Mouse (Mus musculus) heart, embryonic 16.5 days (tissue): ENCODE data around the gene Ankrd13b. TPM values are rescaled to one million over a fixed set of nuclear protein-coding genes. Genes with fewer than 3 reads are reported as not detected.

Experiments
- ATAC-seq: fragments of 200-750 bp; cut with Nextera tagmentation; replicated peaks from 2 replicates; pipeline ENCODE4 v1.8.0; 2017; ENCODE audit warnings: moderate number of reproducible peaks; ENCODE audit not compliant: insufficient read depth, low FRiP score; ENCODE audit errors: extremely low read depth
- H3K27ac ChIP-seq: fragments of 300-500 bp; sonication (generic); 2 replicates; pipeline ENCODE4 v1.5.1; 2014; ENCODE audit warnings: mild to moderate bottlenecking, low read length, control low read depth, moderate library complexity
- H3K27me3 ChIP-seq: fragments of 300-500 bp; sonication (generic); 2 replicates; pipeline ENCODE4 v1.6.1; 2014; ENCODE audit warnings: low read length, mixed read lengths; ENCODE audit not compliant: control insufficient read depth, insufficient read depth
- H3K36me3 ChIP-seq: fragments of 300-500 bp; sonication (generic); 2 replicates; pipeline ENCODE4 v1.6.1; 2014; ENCODE audit not compliant: control insufficient read depth, insufficient read depth
- H3K4me1 ChIP-seq: fragments of 300-500 bp; sonication (generic); 2 replicates; pipeline ENCODE4 v1.6.1; 2014; ENCODE audit warnings: low read length, mixed read lengths; ENCODE audit not compliant: control insufficient read depth, insufficient read depth
- H3K4me2 ChIP-seq: fragments of 300-500 bp; sonication (generic); 2 replicates; pipeline ENCODE4 v1.6.1; 2014; ENCODE audit warnings: low read depth, mild to moderate bottlenecking, control low read depth, low read length
- H3K4me3 ChIP-seq: fragments of 300-500 bp; sonication (generic); 2 replicates; pipeline ENCODE4 v1.5.1; 2014; ENCODE audit warnings: mild to moderate bottlenecking, control low read depth, low read length
- H3K9ac ChIP-seq: fragments of 300-500 bp; sonication (generic); 2 replicates; pipeline ENCODE4 v1.6.1; 2014; ENCODE audit warnings: low read length, control low read depth
- H3K9me3 ChIP-seq: fragments of 300-500 bp; sonication (generic); replicated peaks from 2 replicates; pipeline ENCODE4 v1.6.1; 2016; ENCODE audit warnings: low read length; ENCODE audit not compliant: control insufficient read depth
- WGBS: fragments of 180-500 bp; shearing (Covaris S2); extraction: QIAGEN DNeasy Blood & Tissue Kit; methylation state at CpG from one replicate; pipeline ENCODE4 v1.1.7; 2014; 5-methylcytosine and 5-hydroxymethylcytosine counted together
- polyA plus RNA-seq: library from polyadenylated mRNA; unstranded; fragments of >200 nt; fragmentation: Nextera tagmentation; extraction: Ambion mirVana; gene quantifications from 2 replicates; pipeline ENCODE4 v1.2.1, GENCODE M21; 2015

Ankrd13b gene
- polyA plus RNA-seq, 1 experiment from 2014 or later = 2.0 TPM

GRCm38 (mm10) chr11:77468397-77468796, 21.1 kb downstream of the Ankrd13b start:
- no peaks in the 10 kb centered on the region for H3K9me3 ChIP-seq
- ATAC-seq = no peak
- H3K4me3 ChIP-seq = no peak overlapping the region
- no peak overlapping the region for H3K4me2 ChIP-seq
- H3K9ac ChIP-seq = no peak overlapping the region
- H3K27me3 ChIP-seq = no peaks in the 10 kb centered on the region; the same call in 1 of the 2 replicates
- 85% methylated on average over 9 of the region's 9 CpGs for WGBS
- H3K4me1 ChIP-seq = peaks cover 32% of the 10 kb centered on the region
- peaks cover 13% of the 10 kb centered on the region for H3K36me3 ChIP-seq
- H3K27ac ChIP-seq = no peak overlapping the region

GRCm38 (mm10) chr11:77467784-77468183, 21.7 kb downstream of the Ankrd13b start:
- Histone ChIP-seq H3K9me3 (no peaks in the 10 kb centered on the region), H3K27ac (no peak overlapping the region), H3K36me3 (peaks cover 13% of the 10 kb centered on the region), H3K4me2 (peak overlapping the region; percentile 25; the same call in 1 of the 2 replicates), H3K4me1 (peaks cover 33% of the 10 kb centered on the region), H3K4me3 (peak overlapping the region; percentile 18; the same call in 1 of the 2 replicates), H3K9ac (peak overlapping the region; percentile 16; the same call in 1 of the 2 replicates), H3K27me3 (no peaks in the 10 kb centered on the region; the same call in 1 of the 2 replicates)
- WGBS = 20% methylated on average over 20 of the region's 20 CpGs
- ATAC-seq = no peak

- H3K4me2 ChIP-seq = peak overlapping the region; percentile 25; the same call in 1 of the 2 replicates
- no peak for ATAC-seq
- WGBS = 13% methylated on average over 25 of the region's 25 CpGs
- H3K9me3 ChIP-seq = no peaks in the 10 kb centered on the region
- H3K27ac ChIP-seq = no peak overlapping the region
- H3K4me1 ChIP-seq = peaks cover 33% of the 10 kb centered on the region
- H3K4me3 ChIP-seq = no peak overlapping the region
- H3K27me3 ChIP-seq = no peaks in the 10 kb centered on the region; the same call in 1 of the 2 replicates
- H3K36me3 ChIP-seq = peaks cover 12% of the 10 kb centered on the region
- no peak overlapping the region for H3K9ac ChIP-seq
These were observed 22.3 kb downstream of the Ankrd13b start for GRCm38 (mm10) chr11:77467157-77467556.

DNA sequence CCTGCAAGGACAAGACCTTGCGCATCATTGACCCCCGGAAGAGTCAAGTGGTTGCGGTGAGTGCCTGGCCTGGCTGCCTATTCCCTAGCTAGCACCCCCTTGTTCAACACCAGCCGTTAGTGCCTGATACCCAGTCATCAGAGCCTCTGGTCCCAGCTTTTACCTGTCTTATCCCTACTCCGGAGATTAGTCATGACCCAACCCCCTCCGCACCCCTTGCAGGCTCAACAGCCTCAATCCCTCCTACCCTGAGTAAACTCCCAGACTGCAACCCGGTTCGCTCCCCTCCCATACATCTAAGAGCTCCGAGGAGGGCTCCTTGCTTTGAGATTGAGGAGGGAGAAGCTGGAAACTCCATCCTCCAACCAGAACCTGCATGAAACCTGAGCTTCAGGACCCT, 22.9 kb downstream of the Ankrd13b start:
- 41% methylated on average over 9 of the region's 9 CpGs for WGBS
- no peaks in the 10 kb centered on the region; the same call in 1 of the 2 replicates for H3K27me3 ChIP-seq
- H3K36me3 ChIP-seq = peaks cover 6% of the 10 kb centered on the region; the same call in 1 of the 2 replicates
- no peak overlapping the region for H3K27ac ChIP-seq
- no peak overlapping the region for H3K4me3 ChIP-seq
- H3K4me2 ChIP-seq = no peak overlapping the region
- peaks cover 36% of the 10 kb centered on the region for H3K4me1 ChIP-seq
- ATAC-seq = no peak
- no peak overlapping the region for H3K9ac ChIP-seq
- H3K9me3 ChIP-seq = no peaks in the 10 kb centered on the region

DNA sequence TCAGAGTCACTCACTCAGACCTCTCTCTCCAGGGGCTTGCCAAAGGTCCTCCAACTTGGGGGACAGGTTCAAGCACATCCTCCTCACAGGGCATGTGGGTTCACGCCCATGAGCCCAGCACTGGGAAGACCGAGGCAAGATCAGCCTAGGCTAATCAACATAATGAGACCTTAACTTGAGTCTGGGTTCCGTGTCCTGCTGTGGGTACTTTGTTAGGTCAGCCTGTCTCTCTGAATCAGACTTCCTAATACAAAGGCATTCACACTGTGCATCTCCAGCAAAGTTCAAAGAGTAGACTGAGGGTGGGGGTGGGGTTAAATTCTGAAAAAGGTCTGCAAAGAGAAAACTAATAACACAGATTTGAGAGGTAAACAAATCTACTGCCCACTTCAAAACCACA, 24.4 kb downstream of the Ankrd13b start:
- no peak for ATAC-seq
- whole genome bisulfite sequencing = 72% methylated on average over 3 of the region's 3 CpGs
- peak overlapping the region; percentile 97 for H3K27ac ChIP-seq
- no peaks in the 10 kb centered on the region for H3K9me3 ChIP-seq
- H3K4me1 ChIP-seq = peaks cover 43% of the 10 kb centered on the region
- H3K4me2 ChIP-seq = no peak overlapping the region
- H3K36me3 ChIP-seq = 0 out of 2 replicates have a peak, but pooled peaks cover 2% of the 10 kb centered on the region
- peak overlapping the region; percentile 23; the same call in 1 of the 2 replicates for H3K9ac ChIP-seq
- no peak overlapping the region for H3K4me3 ChIP-seq
- H3K27me3 ChIP-seq = no peaks in the 10 kb centered on the region; the same call in 1 of the 2 replicates

DNA sequence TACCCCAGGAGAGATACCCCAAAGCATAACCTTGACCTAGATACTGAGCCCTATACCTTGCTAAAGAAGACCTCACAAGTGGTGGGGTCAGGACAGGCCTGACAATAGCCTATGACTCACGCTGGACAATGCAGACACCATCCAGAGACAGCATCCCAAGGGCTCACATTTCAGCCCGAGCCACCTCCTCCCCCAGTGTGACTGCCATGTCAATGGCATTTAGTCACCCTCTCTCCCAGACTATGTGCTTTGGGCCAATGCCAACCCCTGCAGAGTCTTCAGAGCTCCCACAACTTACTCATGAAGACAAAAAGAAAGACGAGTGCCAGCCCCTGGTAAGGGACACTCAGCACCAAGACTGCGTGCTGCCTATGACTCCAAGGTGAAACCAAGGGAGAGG, 24.8 kb downstream of the Ankrd13b start:
- H3K9ac ChIP-seq = 0 out of 2 replicates have a peak overlapping the region, but pooled peaks have one; percentile 23
- peaks cover 5% of the 10 kb centered on the region; the same call in 1 of the 2 replicates for H3K36me3 ChIP-seq
- ATAC-seq = 0 out of 2 replicates have a peak, but pooled peaks have one; percentile 5
- H3K4me1 ChIP-seq = peaks cover 43% of the 10 kb centered on the region
- no peaks in the 10 kb centered on the region; the same call in 1 of the 2 replicates for H3K27me3 ChIP-seq
- WGBS = 25% methylated on average over 4 of the region's 4 CpGs
- H3K4me3 ChIP-seq = no peak overlapping the region
- H3K9me3 ChIP-seq = no peaks in the 10 kb centered on the region
- peak overlapping the region; percentile 97 for H3K27ac ChIP-seq
- H3K4me2 ChIP-seq = peak overlapping the region; percentile 85; the same call in 1 of the 2 replicates

- ATAC-seq = no peak
- peak overlapping the region; percentile 85 for H3K4me2 ChIP-seq
- peaks cover 43% of the 10 kb centered on the region for H3K4me1 ChIP-seq
- peak overlapping the region; percentile 73 for H3K4me3 ChIP-seq
- no peaks in the 10 kb centered on the region for H3K9me3 ChIP-seq
- peak overlapping the region; percentile 97 for H3K27ac ChIP-seq
- no peaks in the 10 kb centered on the region; the same call in 1 of the 2 replicates for H3K27me3 ChIP-seq
- 61% methylated on average over 10 of the region's 10 CpGs for WGBS
- H3K36me3 ChIP-seq = peaks cover 6% of the 10 kb centered on the region; the same call in 1 of the 2 replicates
- peak overlapping the region; percentile 88 for H3K9ac ChIP-seq
These were observed 25.7 kb downstream of the Ankrd13b start for GRCm38 (mm10) chr11:77463786-77464185.

- Histone ChIP-seq H3K36me3 (peaks cover 6% of the 10 kb centered on the region; the same call in 1 of the 2 replicates), H3K4me2 (peak overlapping the region; percentile 85), H3K9me3 (no peaks in the 10 kb centered on the region), H3K4me1 (peaks cover 43% of the 10 kb centered on the region), H3K9ac (peak overlapping the region; percentile 88), H3K27me3 (no peaks in the 10 kb centered on the region; the same call in 1 of the 2 replicates), H3K27ac (peak overlapping the region; percentile 97), H3K4me3 (peak overlapping the region; percentile 73)
- 33% methylated on average over 8 of the region's 8 CpGs for WGBS
- no peak for ATAC-seq
These were observed 26.4 kb downstream of the Ankrd13b start for GRCm38 (mm10) chr11:77463101-77463445.

GRCm38 (mm10) chr11:77462283-77463100, 27.0 kb downstream of the Ankrd13b start, which contains the start of gene Coro6:
Coro6 (plus strand) TSS chr11:77462411.
- no peaks in the 10 kb centered on the region for H3K9me3 ChIP-seq
- H3K4me1 ChIP-seq = peaks cover 40% of the 10 kb centered on the region
- H3K4me3 ChIP-seq = peak within 1 kb of the TSS; percentile 73
- peak within 1 kb of the TSS; percentile 85 for H3K4me2 ChIP-seq
- WGBS = 1% methylated on average over 69 of the region's 73 CpGs
- H3K36me3 ChIP-seq = peaks cover 6% of the 10 kb centered on the region; the same call in 1 of the 2 replicates
- peak within 1 kb of the TSS; percentile 97 for H3K27ac ChIP-seq
- peak; percentile 85 for ATAC-seq
- H3K9ac ChIP-seq = peak within 1 kb of the TSS; percentile 88
- no peaks in the 10 kb centered on the region; the same call in 1 of the 2 replicates for H3K27me3 ChIP-seq
